Mouse (Mus musculus): Measurements from ENCODE around the gene Mrpl40.

The Mrpl40 gene

GRCm38 (mm10) chr16:18828630-18829029, 48.0 kb downstream of the Mrpl40 start:
- DNase-seq (ENCODE audit: low read depth): no peak

GRCm38 (mm10) chr16:18822925-18823324, 53.7 kb downstream of the Mrpl40 start:
- no peak for DNase-seq (ENCODE audit: low read depth)

DNA sequence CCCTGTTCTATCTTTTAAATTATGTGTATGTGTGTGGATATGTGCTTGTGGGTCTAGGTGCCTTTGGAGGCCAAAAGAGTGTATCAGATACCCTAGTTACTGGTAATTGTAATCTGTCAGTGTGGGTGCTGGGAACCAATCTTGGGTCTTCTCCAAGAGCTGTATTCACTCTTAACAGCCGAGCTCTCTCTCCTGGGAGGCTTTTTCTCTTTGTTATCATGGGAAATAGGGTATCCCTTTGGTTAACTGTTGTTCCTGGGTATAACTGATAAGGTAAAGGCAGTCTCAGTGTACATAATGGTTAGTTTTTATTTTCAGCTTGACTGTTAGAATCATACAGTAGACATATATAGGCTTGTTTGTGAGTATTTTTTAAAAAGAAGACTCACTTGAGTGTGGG, 54.3 kb downstream of the Mrpl40 start:
- DNase-seq (ENCODE audit: low read depth): no peak
